ENCODE assay signal across 26 mouse cellular contexts in genomic region chr3:75690321-75690720, GRCm38 (mm10). TPM values are rescaled to one million over a fixed set of nuclear protein-coding genes. Genes with fewer than 3 reads are reported as not detected.
DNase-seq lines count a peak whose midpoint lies in the region; ATAC-seq lines count a peak whose summit lies in the region.
"Had no signal": no experiment of that assay in that cellular context is flagged by ENCODE, and none has a peak within 500 bp of the region (broad histone marks: within the 10 kb centered on the region; RNA-seq: fewer than 3 reads in every experiment).

No protein-coding gene starts in this region.

- DNase-seq in 416B (ENCODE audit: low read depth), result peak; percentile 42
- DNase-seq in kidney, postnatal 14 days, result no peak
- no peak for DNase-seq in embryo, embryonic 10.5 days (ENCODE audit: low spot score)
- no peak for DNase-seq in testis, postnatal 10 days (ENCODE audit: low spot score)
- DNase-seq: adrenal gland, adult 2 months; adrenal gland, postnatal 10 days; adrenal gland, postnatal 25 days; cerebellum, adult 11 months; cerebellum, adult 18-20 months; cerebellum, adult 8-10 months; cerebellum, adult 9-11 months; cerebellum, postnatal 14 days; cerebellum, postnatal 36 days; forebrain, postnatal 0 days had no signal

- ATAC-seq in CD4-positive, CD25-positive, alpha-beta regulatory T cell, adult 4 months, result peak; percentile 81
- ATAC-seq in activated CD4-positive, CD25-positive, alpha-beta regulatory T cell, adult 4 months, result peak; percentile 75
- ATAC-seq in inflammation-experienced regulatory T-cells, adult 6 months, result peak; percentile 73
- ATAC-seq: forebrain, embryonic 13.5 days; forebrain, embryonic 15.5 days; forebrain, postnatal 0 days; Patski had no signal

RNA-seq across cellular contexts. Expression of gene Gm29133, which starts 57.7 kb away (rescaled TPM):
- polyA plus RNA-seq in CD4-positive, CD25-positive, alpha-beta regulatory T cell, adult 4 months (2017; shearing (Covaris generic)), result not detected
- polyA plus RNA-seq in activated CD4-positive, CD25-positive, alpha-beta regulatory T cell, adult 4 months (2017; shearing (Covaris generic)), result not detected
- not detected for polyA plus RNA-seq in inflammation-experienced regulatory T-cells, adult 6 months (2017; shearing (Covaris generic))
- polyA plus RNA-seq: adrenal gland, adult 2 months; brain, embryonic 14.5 days; C2C12; embryonic facial prominence, embryonic 10.5 days; embryonic facial prominence, embryonic 12.5 days; embryonic facial prominence, embryonic 14.5 days; forebrain, embryonic 11.5 days; forebrain, embryonic 13.5 days; forebrain, embryonic 15.5 days; forebrain, postnatal 0 days; Patski had no signal
